ENCODE assay signal across 7 mouse cellular contexts in the genomic region with DNA sequence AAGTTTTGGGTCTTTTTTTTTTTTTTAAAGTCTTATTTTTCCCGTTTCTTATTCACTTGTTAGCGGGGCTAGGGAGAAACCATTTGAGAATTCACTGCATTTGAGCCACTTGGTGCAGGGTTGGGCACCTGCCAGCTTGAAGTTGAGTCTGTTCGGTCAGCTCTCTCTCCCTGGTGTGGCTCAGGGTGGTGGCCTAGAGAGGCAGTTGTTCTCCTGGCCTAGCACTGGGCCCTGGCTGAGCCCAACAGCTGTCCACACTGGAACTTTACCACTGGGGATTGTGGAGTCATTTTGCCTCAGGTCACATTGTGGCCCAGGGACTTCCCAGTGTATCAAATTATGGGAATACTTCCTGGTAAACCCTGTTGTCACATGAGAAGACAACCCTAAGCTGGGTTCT. TPM values are rescaled to one million over a fixed set of nuclear protein-coding genes. Genes with fewer than 3 reads are reported as not detected.
A peak's percentile ranks its signal among the peaks of the same experiment; 100 is the strongest.
DNase-seq lines count a peak whose midpoint lies in the region; ATAC-seq and TF ChIP-seq lines count a peak whose summit lies in the region.

No protein-coding gene starts in this region.

- DNase-seq in limb, embryonic 14.5 days (ENCODE audit: low spot score), result peak; percentile 26
- DNase-seq in left cerebral cortex, postnatal 25 days (ENCODE audit: low spot score in 2 of 2), result no peak
- DNase-seq in cerebellum, adult 11-12 months, result no peak
- no peak for DNase-seq in right cerebral cortex, postnatal 4 days

- H3K4me2 ChIP-seq in heart, embryonic 14.5 days (ENCODE audit: low read length), result peak overlapping the region; percentile 99
- H3K4me2 ChIP-seq in limb, embryonic 14.5 days (replicated peaks; ENCODE audit: low read depth, low read length, severe bottlenecking), result peak overlapping the region; percentile 98; the same call in 1 of the 2 replicates

- H3K9ac ChIP-seq in ES-Bruce4 (ENCODE audit: low read depth, poor library complexity, severe bottlenecking), result peak overlapping the region; percentile 68
- peak overlapping the region; percentile 76 for H3K9ac ChIP-seq in heart, embryonic 14.5 days (ENCODE audit: low read length)
- H3K9ac ChIP-seq in limb, embryonic 14.5 days (ENCODE audit: low read depth, low read length, severe bottlenecking), result no peak overlapping the region

- no peaks in the 10 kb centered on the region for H3K9me3 ChIP-seq in ES-Bruce4 (replicated peaks; ENCODE audit: control insufficient read depth, insufficient read depth, low read length, poor library complexity, severe bottlenecking)
- H3K9me3 ChIP-seq in heart, embryonic 14.5 days (ENCODE audit: control insufficient read depth, low read length), result no peaks in the 10 kb centered on the region
- H3K9me3 ChIP-seq in limb, embryonic 14.5 days (ENCODE audit: control insufficient read depth, low read length), result no peaks in the 10 kb centered on the region

- WGBS in heart, embryonic 14.5 days, result 28% methylated on average over 3 of the region's 3 CpGs
- 19% methylated on average over 3 of the region's 3 CpGs for WGBS in limb, embryonic 14.5 days

- no peak for ATAC-seq in heart, embryonic 14.5 days (ENCODE audit: insufficient number of reproducible peaks, insufficient read depth, low FRiP score, low read depth)
- ATAC-seq in limb, embryonic 14.5 days (ENCODE audit: low FRiP score, low read depth), result peak; percentile 34; the same call in 1 of the 2 replicates

- no peak for TF ChIP-seq CTCF in ES-Bruce4 (IDR thresholded peaks at IDR 0.05; ENCODE audit: low read depth, low read length)

- intact Hi-C loops in left cerebral cortex, postnatal 25 days (cut with DNase I), result no loop called here

- no peak overlapping the region for H3K27ac ChIP-seq in ES-Bruce4 (ENCODE audit: insufficient read depth, low read length)
- H3K27ac ChIP-seq in brown adipose tissue, adult 24 weeks (replicated peaks; ENCODE audit: low read depth, low read length), result no peak overlapping the region
- no peak overlapping the region for H3K27ac ChIP-seq in heart, embryonic 14.5 days (replicated peaks in 1 of 2; ENCODE audit: control insufficient read depth in 1 of 2, insufficient read depth in 1 of 2, low read depth in 2 of 2, low read length in 2 of 2)
- no peak overlapping the region for H3K27ac ChIP-seq in limb, embryonic 14.5 days (replicated peaks; ENCODE audit: low read depth, low read length)

- H3K4me1 ChIP-seq in ES-Bruce4 (ENCODE audit: control insufficient read depth, insufficient read depth, low read length), result no peaks in the 10 kb centered on the region
- H3K4me1 ChIP-seq in brown adipose tissue, adult 24 weeks (ENCODE audit: control insufficient read depth, insufficient read depth, insufficient read length, low read length), result no peaks in the 10 kb centered on the region
- peaks cover 6 to 12% of the 10 kb centered on the region in 2 experiments; a peak in 3 of 4 replicates for H3K4me1 ChIP-seq in heart, embryonic 14.5 days (ENCODE audit: control insufficient read depth in 2 of 2, insufficient read depth in 2 of 2, low read length in 2 of 2)
- H3K4me1 ChIP-seq in limb, embryonic 14.5 days (ENCODE audit: control insufficient read depth, insufficient read depth, low read length), result peaks cover 9% of the 10 kb centered on the region; the same call in 1 of the 2 replicates

- H3K27me3 ChIP-seq in ES-Bruce4 (ENCODE audit: control insufficient read depth, insufficient read depth, low read length, poor library complexity, severe bottlenecking), result peaks cover 5% of the 10 kb centered on the region; the same call in 1 of the 2 replicates
- peaks cover 13% of the 10 kb centered on the region for H3K27me3 ChIP-seq in heart, embryonic 14.5 days (ENCODE audit: control insufficient read depth, insufficient read depth, low read length)
- H3K27me3 ChIP-seq in limb, embryonic 14.5 days (ENCODE audit: control insufficient read depth, insufficient read depth, low read length), result peaks cover 6% of the 10 kb centered on the region

- no peak for TF ChIP-seq EP300 in ES-Bruce4 (IDR thresholded peaks at IDR 0.05; ENCODE audit: insufficient read depth, low read depth, low read length)

- H3K36me3 ChIP-seq in ES-Bruce4 (ENCODE audit: control insufficient read depth, insufficient read depth, low read length, poor library complexity, severe bottlenecking), result no peaks in the 10 kb centered on the region
- no peaks in the 10 kb centered on the region for H3K36me3 ChIP-seq in heart, embryonic 14.5 days (ENCODE audit: control insufficient read depth, insufficient read depth, low read length)
- no peaks in the 10 kb centered on the region for H3K36me3 ChIP-seq in limb, embryonic 14.5 days (ENCODE audit: control insufficient read depth, insufficient read depth, low read length)

- TF ChIP-seq POLR2A in ES-Bruce4 (IDR thresholded peaks at IDR 0.05; ENCODE audit: insufficient read depth, low read length), result no peak
- TF ChIP-seq POLR2A in limb, embryonic 14.5 days (IDR thresholded peaks at IDR 0.05; ENCODE audit: borderline replicate concordance, extremely low read depth, insufficient read depth, insufficient read length), result no peak

- H3K4me3 ChIP-seq in ES-Bruce4 (ENCODE audit: low read depth, low read length), result no peak overlapping the region
- peak overlapping the region; percentile 66; the same call in 1 of the 2 replicates for H3K4me3 ChIP-seq in brown adipose tissue, adult 24 weeks (ENCODE audit: insufficient read depth, low read depth, low read length)
- peak overlapping the region in 1 of 2 experiments; percentile 56; a peak in 2 of 4 replicates for H3K4me3 ChIP-seq in heart, embryonic 14.5 days (ENCODE audit: control insufficient read depth in 1 of 2, insufficient read depth in 1 of 2, low read depth in 1 of 2, low read length in 2 of 2)
- peak overlapping the region; percentile 57 for H3K4me3 ChIP-seq in limb, embryonic 14.5 days (replicated peaks; ENCODE audit: low read length)

RNA-seq across cellular contexts. Expression of a gene that starts 0.7 kb away (rescaled TPM):
- 0.87 and 0.90 TPM in 2 replicates for polyA plus RNA-seq in ES-Bruce4 (2011; ENCODE audit: insufficient read depth, insufficient read length, low read depth, missing spikeins)
- 0.75 and 1.3 TPM in 2 replicates for polyA plus RNA-seq in brown adipose tissue, adult 24 weeks (2012; ENCODE audit: insufficient read depth, insufficient read length, missing spikeins)
- polyA plus RNA-seq in heart, embryonic 14.5 days (2014; fragmentation: Nextera tagmentation; extraction: Ambion mirVana), result 1.6 and 1.8 TPM in 2 replicates
- polyA plus RNA-seq in limb, embryonic 14.5 days (2012; rRNA removed), result 3.9 and 5.3 TPM in 2 replicates
- polyA plus RNA-seq in limb, embryonic 14.5 days (2014; fragmentation: Nextera tagmentation; extraction: Ambion mirVana), result 4.6 and 6.1 TPM in 2 replicates
- 1 to 10 TPM; 1.4 to 1.6 TPM for total RNA-seq in left cerebral cortex, postnatal 25 days (2021)

RNA-seq across cellular contexts. Expression of a gene that starts 26.9 kb away (rescaled TPM):
- polyA plus RNA-seq in ES-Bruce4 (2011; ENCODE audit: insufficient read depth, insufficient read length, low read depth, missing spikeins), result 50.2 and 55.1 TPM in 2 replicates
- 1.9 and 2.6 TPM in 2 replicates for polyA plus RNA-seq in brown adipose tissue, adult 24 weeks (2012; ENCODE audit: insufficient read depth, insufficient read length, missing spikeins)
- 1.3 and 1.4 TPM in 2 replicates for polyA plus RNA-seq in heart, embryonic 14.5 days (2014; fragmentation: Nextera tagmentation; extraction: Ambion mirVana)
- 17.1 and 22.5 TPM in 2 replicates for polyA plus RNA-seq in limb, embryonic 14.5 days (2012; rRNA removed)
- polyA plus RNA-seq in limb, embryonic 14.5 days (2014; fragmentation: Nextera tagmentation; extraction: Ambion mirVana), result 7.6 and 9.2 TPM in 2 replicates
- total RNA-seq in left cerebral cortex, postnatal 25 days (2021), result 10 to 100 TPM; 19.5 to 28.2 TPM

RNA-seq across cellular contexts. Expression of a gene that starts 47.1 kb away (rescaled TPM):
- 375 and 419 TPM in 2 replicates for polyA plus RNA-seq in ES-Bruce4 (2011; ENCODE audit: insufficient read depth, insufficient read length, low read depth, missing spikeins)
- polyA plus RNA-seq in brown adipose tissue, adult 24 weeks (2012; ENCODE audit: insufficient read depth, insufficient read length, missing spikeins), result 77.7 and 87.6 TPM in 2 replicates
- 256 and 263 TPM in 2 replicates for polyA plus RNA-seq in heart, embryonic 14.5 days (2014; fragmentation: Nextera tagmentation; extraction: Ambion mirVana)
- polyA plus RNA-seq in limb, embryonic 14.5 days (2012; rRNA removed), result 112 and 128 TPM in 2 replicates
- 331 and 346 TPM in 2 replicates for polyA plus RNA-seq in limb, embryonic 14.5 days (2014; fragmentation: Nextera tagmentation; extraction: Ambion mirVana)
- total RNA-seq in left cerebral cortex, postnatal 25 days (2021), result 100 to 1,000 TPM; 121 to 127 TPM

RNA-seq across cellular contexts. Expression of a gene that starts 47.4 kb away (rescaled TPM):
- polyA plus RNA-seq in ES-Bruce4 (2011; ENCODE audit: insufficient read depth, insufficient read length, low read depth, missing spikeins), result 138 and 146 TPM in 2 replicates
- polyA plus RNA-seq in brown adipose tissue, adult 24 weeks (2012; ENCODE audit: insufficient read depth, insufficient read length, missing spikeins), result 92.1 and 127 TPM in 2 replicates
- 45.5 and 48.1 TPM in 2 replicates for polyA plus RNA-seq in heart, embryonic 14.5 days (2014; fragmentation: Nextera tagmentation; extraction: Ambion mirVana)
- 26.4 and 36.6 TPM in 2 replicates for polyA plus RNA-seq in limb, embryonic 14.5 days (2012; rRNA removed)
- polyA plus RNA-seq in limb, embryonic 14.5 days (2014; fragmentation: Nextera tagmentation; extraction: Ambion mirVana), result 44.4 TPM in 2 replicates
- 10 to 100 TPM; 23.8 to 26.4 TPM for total RNA-seq in left cerebral cortex, postnatal 25 days (2021)
